Mouse (Mus musculus) forebrain, embryonic 16.5 days (tissue): ENCODE measurements around the gene Actb. TPM values are rescaled to one million over a fixed set of nuclear protein-coding genes. Genes with fewer than 3 reads are reported as not detected.

Experiments used
- ATAC-seq: fragments of 200-750 bp; cut with Nextera tagmentation; 2 replicates; pipeline ENCODE4 v1.8.0; 2017; ENCODE audit warnings: mild to moderate bottlenecking, moderate library complexity
- H3K27ac ChIP-seq: fragments of 300-500 bp; sonication (generic); 2 replicates; pipeline ENCODE4 v1.5.1; 2014; ENCODE audit warnings: low read length, control low read depth
- H3K27me3 ChIP-seq: fragments of 300-500 bp; sonication (generic); replicated peaks from 2 replicates; pipeline ENCODE4 v1.6.1; 2014; ENCODE audit warnings: low read length; ENCODE audit not compliant: control insufficient read depth, insufficient read depth
- H3K36me3 ChIP-seq: fragments of 300-500 bp; sonication (generic); 2 replicates; pipeline ENCODE4 v1.6.1; 2014; ENCODE audit not compliant: control insufficient read depth, insufficient read depth
- H3K4me1 ChIP-seq: fragments of 300-500 bp; sonication (generic); replicated peaks from 2 replicates; pipeline ENCODE4 v1.6.1; 2014; ENCODE audit warnings: low read length; ENCODE audit not compliant: control insufficient read depth, insufficient read depth
- H3K4me2 ChIP-seq: fragments of 300-500 bp; sonication (generic); 2 replicates; pipeline ENCODE4 v1.6.1; 2014; ENCODE audit warnings: mild to moderate bottlenecking, low read length, control low read depth
- H3K4me3 ChIP-seq: fragments of 300-500 bp; sonication (generic); replicated peaks from 2 replicates; pipeline ENCODE4 v1.5.1; 2014; ENCODE audit warnings: mild to moderate bottlenecking, low read length, control low read depth
- H3K9ac ChIP-seq: fragments of 300-500 bp; sonication (generic); replicated peaks from 2 replicates; pipeline ENCODE4 v1.6.1; 2014; ENCODE audit warnings: low read depth, low read length, control low read depth
- H3K9me3 ChIP-seq: fragments of 300-500 bp; sonication (generic); 2 replicates; pipeline ENCODE4 v1.6.1; 2016; ENCODE audit warnings: low read length; ENCODE audit not compliant: control insufficient read depth
- WGBS: fragments of 180-500 bp; shearing (Covaris S2); extraction: QIAGEN DNeasy Blood & Tissue Kit; methylation state at CpG from one replicate; pipeline ENCODE4 v1.1.7; 2014; 5-methylcytosine and 5-hydroxymethylcytosine counted together
- polyA plus RNA-seq: library from polyadenylated mRNA; unstranded; fragments of >200 nt; fragmentation: Nextera tagmentation; extraction: Ambion mirVana; gene quantifications from 2 replicates; pipeline ENCODE4 v1.2.1, GENCODE M21; 2015

Actb gene
- polyA plus RNA-seq, 1 experiment from 2014 or later, result 15,087 TPM

- Histone ChIP-seq H3K27ac (no peak overlapping the region), H3K9ac (peak overlapping the region; percentile 33; the same call in 1 of the 2 replicates), H3K36me3 (no peaks in the 10 kb centered on the region), H3K4me2 (peak overlapping the region; percentile 37), H3K4me3 (no peak overlapping the region), H3K4me1 (no peaks in the 10 kb centered on the region; the same call in 1 of the 2 replicates), H3K9me3 (no peaks in the 10 kb centered on the region), H3K27me3 (no peaks in the 10 kb centered on the region)
- 16% methylated on average over 13 of the region's 13 CpGs for WGBS
- ATAC-seq, result peak; percentile 75
Observed at GRCm38 (mm10) chr5:142935642-142936335, 29.2 kb upstream of the Actb start.

- H3K27ac ChIP-seq, result no peak overlapping the region
- no peak overlapping the region for H3K4me3 ChIP-seq
- H3K4me1 ChIP-seq, result peaks cover 7% of the 10 kb centered on the region
- no peaks in the 10 kb centered on the region for H3K9me3 ChIP-seq
- H3K27me3 ChIP-seq, result 0 out of 2 replicates have a peak, but pooled peaks cover 2% of the 10 kb centered on the region
- H3K36me3 ChIP-seq, result no peaks in the 10 kb centered on the region
- H3K9ac ChIP-seq, result no peak overlapping the region
- WGBS, result 69% methylated on average over 8 of the region's 8 CpGs
- H3K4me2 ChIP-seq, result no peak overlapping the region
- 0 out of 2 replicates have a peak, but pooled peaks have one; percentile 11 for ATAC-seq
Observed at GRCm38 (mm10) chr5:142932731-142933130, 26.2 kb upstream of the Actb start.

GRCm38 (mm10) chr5:142932084-142932685 lies 25.6 kb upstream of the Actb start:
- peaks cover 7% of the 10 kb centered on the region for H3K4me1 ChIP-seq
- H3K4me2 ChIP-seq, result no peak overlapping the region
- H3K4me3 ChIP-seq, result no peak overlapping the region
- no peaks in the 10 kb centered on the region for H3K36me3 ChIP-seq
- 28% methylated on average over 9 of the region's 9 CpGs for WGBS
- no peaks in the 10 kb centered on the region for H3K9me3 ChIP-seq
- no peak overlapping the region for H3K9ac ChIP-seq
- peak; percentile 49; the same call in 1 of the 2 replicates for ATAC-seq
- H3K27me3 ChIP-seq, result 0 out of 2 replicates have a peak, but pooled peaks cover 2% of the 10 kb centered on the region
- H3K27ac ChIP-seq, result no peak overlapping the region

GRCm38 (mm10) chr5:142931241-142931745 lies 24.7 kb upstream of the Actb start:
- H3K27me3 ChIP-seq, result 0 out of 2 replicates have a peak, but pooled peaks cover 2% of the 10 kb centered on the region

DNA sequence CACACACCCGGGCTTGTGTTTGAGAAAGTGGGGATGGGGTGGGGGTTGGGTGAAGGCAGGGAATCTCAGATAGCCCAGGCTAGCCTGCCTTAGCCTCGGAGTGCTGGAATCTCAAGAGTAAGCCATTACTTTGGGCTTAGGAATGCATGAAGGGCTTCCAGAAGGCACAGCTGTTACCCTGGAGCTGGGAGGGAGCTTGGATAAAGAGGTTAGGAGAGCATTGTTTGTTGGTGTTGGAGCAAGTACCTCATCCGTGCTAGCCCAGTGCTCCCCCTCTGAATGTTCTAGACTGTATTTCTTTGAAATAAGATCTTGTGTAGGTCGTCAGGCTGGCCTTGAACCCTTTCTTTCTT lies 22.8 kb upstream of the Actb start:
- WGBS, result 21% methylated on average over 4 of the region's 4 CpGs

More at GRCm38 (mm10) chr5:142931241-142931745, 24.7 kb upstream of the Actb start:
- H3K4me2 ChIP-seq, result no peak overlapping the region
- no peaks in the 10 kb centered on the region for H3K36me3 ChIP-seq
- no peak overlapping the region for H3K27ac ChIP-seq
- no peaks in the 10 kb centered on the region for H3K9me3 ChIP-seq
- H3K9ac ChIP-seq, result no peak overlapping the region
- no peak for ATAC-seq
- 88% methylated on average over 9 of the region's 9 CpGs for WGBS
- H3K4me1 ChIP-seq, result peaks cover 7% of the 10 kb centered on the region
- H3K4me3 ChIP-seq, result no peak overlapping the region

GRCm38 (mm10) chr5:142928749-142929399 lies 22.3 kb upstream of the Actb start:
- Histone ChIP-seq H3K4me2 (peak overlapping the region; percentile 70), H3K9ac (peak overlapping the region; percentile 58), H3K27ac (peak overlapping the region; percentile 18; the same call in 1 of the 2 replicates), H3K4me3 (peak overlapping the region; percentile 45), H3K4me1 (peaks cover 7% of the 10 kb centered on the region), H3K36me3 (no peaks in the 10 kb centered on the region), H3K27me3 (0 out of 2 replicates have a peak, but pooled peaks cover 2% of the 10 kb centered on the region), H3K9me3 (no peaks in the 10 kb centered on the region)
- 5% methylated on average over 27 of the region's 35 CpGs for WGBS
- ATAC-seq, result no peak

More for the DNA sequence above, 22.8 kb upstream of the Actb start:
- peaks cover 7% of the 10 kb centered on the region for H3K4me1 ChIP-seq
- peak overlapping the region; percentile 70 for H3K4me2 ChIP-seq
- H3K9me3 ChIP-seq, result no peaks in the 10 kb centered on the region
- no peaks in the 10 kb centered on the region for H3K36me3 ChIP-seq
- no peak for ATAC-seq
- 0 out of 2 replicates have a peak, but pooled peaks cover 2% of the 10 kb centered on the region for H3K27me3 ChIP-seq
- H3K9ac ChIP-seq, result peak overlapping the region; percentile 58
- peak overlapping the region; percentile 45 for H3K4me3 ChIP-seq
- peak overlapping the region; percentile 18; the same call in 1 of the 2 replicates for H3K27ac ChIP-seq

- H3K4me3 ChIP-seq, result no peak overlapping the region
- no peak for ATAC-seq
- no peak overlapping the region for H3K9ac ChIP-seq
- H3K4me2 ChIP-seq, result no peak overlapping the region
- H3K9me3 ChIP-seq, result no peaks in the 10 kb centered on the region
- no peaks in the 10 kb centered on the region for H3K36me3 ChIP-seq
- H3K4me1 ChIP-seq, result peaks cover 7% of the 10 kb centered on the region
- H3K27ac ChIP-seq, result no peak overlapping the region
- 0 out of 2 replicates have a peak, but pooled peaks cover 2% of the 10 kb centered on the region for H3K27me3 ChIP-seq
- whole genome bisulfite sequencing, result 96% methylated on average over 12 of the region's 12 CpGs
Observed at GRCm38 (mm10) chr5:142927341-142927930, 20.9 kb upstream of the Actb start.

- H3K9me3 ChIP-seq, result no peaks in the 10 kb centered on the region
- no peak overlapping the region for H3K9ac ChIP-seq
- 0 out of 2 replicates have a peak, but pooled peaks cover 2% of the 10 kb centered on the region for H3K27me3 ChIP-seq
- H3K36me3 ChIP-seq, result no peaks in the 10 kb centered on the region
- no peak overlapping the region for H3K4me2 ChIP-seq
- ATAC-seq, result no peak
- 51% methylated on average over 3 of the region's 3 CpGs for WGBS
- H3K27ac ChIP-seq, result no peak overlapping the region
- H3K4me1 ChIP-seq, result peaks cover 7% of the 10 kb centered on the region
- no peak overlapping the region for H3K4me3 ChIP-seq
Observed at GRCm38 (mm10) chr5:142926940-142927228, 20.3 kb upstream of the Actb start.
